Mouse (Mus musculus) bone marrow, adult 2 months (tissue): ENCODE measurements around the gene Mrpl53.

ENCODE experiments used
- CTCF ChIP-seq: fragments of 200-500 bp; IDR thresholded peaks from 2 replicates; pipeline ENCODE4 v1.5.1; 2011; ENCODE audit warnings: low read length, control low read depth; ENCODE audit not compliant: control insufficient read depth, insufficient read depth
- POLR2A ChIP-seq: fragments of 200-500 bp; IDR thresholded peaks from 2 replicates; pipeline ENCODE4 v1.6.1; 2011; ENCODE audit warnings: low read depth, mild to moderate bottlenecking, control low read depth, low read length, borderline replicate concordance; ENCODE audit not compliant: control insufficient read depth

DNA sequence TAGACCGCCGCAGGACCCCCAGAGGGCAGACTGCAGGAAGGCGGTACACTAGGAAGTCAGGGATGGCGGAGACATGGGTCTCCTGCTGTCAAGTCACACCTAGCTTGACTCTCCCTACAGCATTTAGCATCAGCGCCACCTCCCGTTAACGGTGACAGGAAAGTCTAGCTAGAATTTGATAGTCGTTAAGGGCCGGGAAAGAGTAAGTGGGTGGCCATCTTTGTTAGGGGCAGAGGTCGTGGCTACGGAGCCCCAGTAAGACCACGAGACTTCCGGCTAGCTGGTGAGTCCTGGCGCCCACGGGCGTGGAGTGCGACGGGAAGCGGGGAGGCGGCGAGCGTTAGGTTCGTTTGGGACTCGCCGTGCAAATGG, 7.5 kb upstream of the Mrpl53 start, which contains the start of the genes Ccdc142 and Gm42688:
- TF ChIP-seq CTCF (peak; percentile 72), POLR2A (peak; percentile 52; the same call in 1 of the 2 replicates)
